Mouse (Mus musculus): ENCODE measurements around the gene Bcat2. TPM values are rescaled to one million over a fixed set of nuclear protein-coding genes. Genes with fewer than 3 reads are reported as not detected.
A peak's percentile ranks its signal among the peaks of the same experiment; 100 is the strongest.

Bcat2 gene
- total RNA-seq, 2 experiments from 2014 or later, result 23.5 to 29.9 TPM

GRCm38 (mm10) chr7:45550821-45551511 is 19.0 kb upstream of the Bcat2 start:
- no peak for DNase-seq

- no peak for DNase-seq
Measured at GRCm38 (mm10) chr7:45551512-45551883, 18.5 kb upstream of the Bcat2 start.

GRCm38 (mm10) chr7:45553519-45553918 is 16.4 kb upstream of the Bcat2 start:
- no peak for DNase-seq

GRCm38 (mm10) chr7:45553990-45554389 is 16.0 kb upstream of the Bcat2 start:
- DNase-seq, result no peak

- no peak for DNase-seq
Measured at GRCm38 (mm10) chr7:45554744-45555143, 15.2 kb upstream of the Bcat2 start, which contains the start of gene Hsd17b14. Hsd17b14 (plus strand) TSS chr7:45554893.

GRCm38 (mm10) chr7:45555787-45556186 is 14.2 kb upstream of the Bcat2 start:
- peak; percentile 68 to 71 for DNase-seq

GRCm38 (mm10) chr7:45558907-45559306 is 11.0 kb upstream of the Bcat2 start:
- DNase-seq, result no peak

- no peak for DNase-seq
Measured at GRCm38 (mm10) chr7:45560241-45560640, 9.7 kb upstream of the Bcat2 start.

- DNase-seq, result peak; percentile 75 to 79
Measured at GRCm38 (mm10) chr7:45560843-45561623, 8.9 kb upstream of the Bcat2 start.

GRCm38 (mm10) chr7:45561624-45562520 is 8.1 kb upstream of the Bcat2 start:
- no peak for DNase-seq

- no peak for DNase-seq
Measured at GRCm38 (mm10) chr7:45564811-45565210, 5.1 kb upstream of the Bcat2 start.

- no peak for DNase-seq
Measured at GRCm38 (mm10) chr7:45565446-45565845, 4.5 kb upstream of the Bcat2 start.

GRCm38 (mm10) chr7:45567112-45567779 is 2.7 kb upstream of the Bcat2 start:
- DNase-seq, result no peak

- peak; percentile 84 to 88 for DNase-seq
Measured at GRCm38 (mm10) chr7:45567780-45568516, 2.0 kb upstream of the Bcat2 start.

GRCm38 (mm10) chr7:45568601-45569473 is 1.1 kb upstream of the Bcat2 start:
- DNase-seq, result no peak

GRCm38 (mm10) chr7:45571966-45572365 is 2.0 kb downstream of the Bcat2 start:
- no peak for DNase-seq

GRCm38 (mm10) chr7:45573954-45574353 is 4.0 kb downstream of the Bcat2 start:
- no peak for DNase-seq

GRCm38 (mm10) chr7:45574472-45575379 is 4.8 kb downstream of the Bcat2 start:
- DNase-seq, result no peak

- DNase-seq, result no peak
Measured at GRCm38 (mm10) chr7:45585923-45586322, 16.0 kb downstream of the Bcat2 start.
